Mouse (Mus musculus): ENCODE measurements around the gene Jak3.

DNA sequence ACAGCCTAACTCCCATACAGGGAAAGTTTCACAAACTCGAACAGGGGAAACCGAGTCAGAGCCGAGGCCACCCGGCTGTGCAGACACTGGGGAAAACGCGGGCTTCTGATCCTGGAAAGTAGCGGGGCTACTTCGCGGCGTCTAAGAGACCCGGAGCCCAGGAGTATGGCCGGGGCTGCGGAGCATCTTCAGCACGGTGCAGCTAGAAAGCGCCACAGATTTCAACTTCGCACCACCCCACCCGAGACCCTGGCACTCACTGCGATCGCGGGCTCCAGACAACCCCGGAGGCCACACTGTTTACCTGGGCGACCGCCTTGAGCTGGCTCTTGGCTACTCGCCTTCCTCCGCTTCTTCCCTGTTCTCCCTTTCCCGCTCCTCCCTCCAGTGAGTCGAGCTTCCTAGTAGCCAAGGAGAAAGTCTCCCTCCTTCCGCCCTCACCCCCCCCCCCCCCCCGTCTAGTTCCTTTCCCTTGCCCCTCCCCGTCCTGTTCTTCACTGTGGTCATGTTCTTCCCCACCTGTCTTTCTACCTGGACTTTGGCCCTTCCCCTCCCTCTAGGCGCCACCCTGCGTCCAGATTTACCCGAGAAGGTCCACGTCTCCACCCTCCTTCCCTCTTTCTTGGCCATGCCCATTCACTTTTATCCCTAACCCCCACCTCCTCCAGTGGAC, 25.5 kb downstream of the Jak3 start, which contains the start of gene B3gnt3:
- TF ChIP-seq POLR2A (IDR thresholded peaks at IDR 0.05; ENCODE audit: borderline replicate concordance, extremely low read depth, low read depth, low read length) (peak; percentile 20; the same call in 1 of the 2 replicates), CTCF (IDR thresholded peaks at IDR 0.05; ENCODE audit: insufficient read depth, low read length) (no peak)

Measured in lung, adult 2 months (tissue).